Mouse (Mus musculus) forebrain, postnatal 0 days (tissue): Measurements from ENCODE around the gene Ctla2a. TPM values are rescaled to one million over a fixed set of nuclear protein-coding genes. Genes with fewer than 3 reads are reported as not detected.
"Not testable (repeated sequence)": the region's sequence is repeated elsewhere in the genome, so short reads cannot be mapped to it uniquely, and the experiment has no call there.

Experiments used
- ATAC-seq: fragments of 200-750 bp; cut with Nextera tagmentation; 2 replicates; pipeline ENCODE4 v1.8.0; 2017; ENCODE audit warnings: mild to moderate bottlenecking, moderate library complexity
- DNase-seq: peaks from one replicate; pipeline ENCODE4 v3.0.0-alpha.2; 2015
- H3K27ac ChIP-seq: fragments of 300-500 bp; sonication (generic); 2 replicates; pipeline ENCODE4 v1.5.1; 2014; ENCODE audit warnings: low read depth, mild to moderate bottlenecking, antibody characterized with exemption, low read length, moderate library complexity, mixed read lengths
- H3K27me3 ChIP-seq: fragments of 300-500 bp; sonication (generic); 2 replicates; pipeline ENCODE4 v1.6.1; 2014; ENCODE audit warnings: mild to moderate bottlenecking, low read length, mixed read lengths; ENCODE audit not compliant: insufficient read depth
- H3K36me3 ChIP-seq: fragments of 300-500 bp; sonication (generic); 2 replicates; pipeline ENCODE4 v1.6.1; 2014; ENCODE audit warnings: mild to moderate bottlenecking, moderate library complexity; ENCODE audit not compliant: insufficient read depth
- H3K4me1 ChIP-seq: fragments of 300-500 bp; sonication (generic); 2 replicates; pipeline ENCODE4 v1.6.1; 2014; ENCODE audit warnings: antibody characterized with exemption; ENCODE audit not compliant: insufficient read depth
- H3K4me2 ChIP-seq: fragments of 300-500 bp; sonication (generic); 2 replicates; pipeline ENCODE4 v1.6.1; 2014; ENCODE audit warnings: low read depth, mild to moderate bottlenecking, moderate library complexity
- H3K4me3 ChIP-seq: fragments of 300-500 bp; sonication (generic); 2 replicates; pipeline ENCODE4 v1.5.1; 2014; ENCODE audit warnings: low read depth, low read length, mixed read lengths
- H3K9ac ChIP-seq: fragments of 300-500 bp; sonication (generic); 2 replicates; pipeline ENCODE4 v1.6.1; 2014; ENCODE audit warnings: mild to moderate bottlenecking
- H3K9me3 ChIP-seq: fragments of 300-500 bp; sonication (generic); 2 replicates; pipeline ENCODE4 v1.6.1; 2016; ENCODE audit warnings: low read length
- CTCF ChIP-seq: sonication (generic); IDR thresholded peaks from 2 replicates; pipeline ENCODE4 v1.5.1; 2016; ENCODE audit warnings: antibody characterized with exemption, control low read depth, low read depth
- WGBS: fragments of 180-500 bp; shearing (Covaris S2); extraction: QIAGEN DNeasy Blood & Tissue Kit; methylation state at CpG from one replicate; pipeline ENCODE4 v1.1.7; 2014; 5-methylcytosine and 5-hydroxymethylcytosine counted together
- polyA plus RNA-seq: library from polyadenylated mRNA; unstranded; fragments of >200 nt; fragmentation: Nextera tagmentation; extraction: Ambion mirVana; gene quantifications from 2 replicates; pipeline ENCODE4 v1.2.1, GENCODE M21; 2015
- total RNA-seq: library from RNA; depleted of rRNA; stranded (reverse); fragments of >200 nt; gene quantifications from 2 replicates; pipeline ENCODE4 v1.2.3, GENCODE M21; 2014; rRNA removed

The Ctla2a gene
- total RNA-seq = 11.7 and 14.0 TPM in 2 replicates
- polyA plus RNA-seq = 32.7 and 36.4 TPM in 2 replicates

DNA sequence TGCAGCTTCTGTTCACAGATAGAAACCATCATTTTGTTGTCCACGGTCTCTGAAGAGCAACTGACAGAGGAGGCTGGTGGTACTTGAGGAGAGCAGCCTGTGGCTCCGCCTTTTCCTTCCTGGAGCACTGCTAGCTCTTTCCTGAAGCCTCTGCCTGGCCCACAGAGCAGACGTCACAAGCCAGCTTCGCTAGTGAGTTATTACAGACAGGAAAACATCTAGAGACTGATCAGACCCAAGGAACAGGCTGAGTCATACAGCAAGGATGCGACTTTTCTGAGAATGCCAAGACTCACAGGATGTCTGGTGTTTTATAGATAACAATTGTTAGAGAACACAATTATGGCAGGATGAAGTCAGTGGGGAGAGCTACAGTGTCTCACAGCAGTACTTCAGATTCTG lies at the start of gene Ctla2a, which contains the start of gene Gm49391:
TSS of gene Ctla2a (minus strand) at position 126 of the 402 bp plus-strand sequence.
TSS of gene Gm49391 (minus strand) at position 72 of the 402 bp plus-strand sequence.
- no peaks in the 10 kb centered on the region for H3K4me1 ChIP-seq
- H3K4me3 ChIP-seq = no peak within 1 kb of the TSS
- no peak for TF ChIP-seq CTCF
- ATAC-seq (no peak), DNase-seq (no peak)
- no peaks in the 10 kb centered on the region for H3K27me3 ChIP-seq
- no peak within 1 kb of the TSS for H3K9ac ChIP-seq
- WGBS = 73% methylated on average over 5 of the region's 5 CpGs
- no peak within 1 kb of the TSS for H3K27ac ChIP-seq
- no peaks in the 10 kb centered on the region for H3K9me3 ChIP-seq
- H3K4me2 ChIP-seq = no peak within 1 kb of the TSS
- H3K36me3 ChIP-seq = no peaks in the 10 kb centered on the region

DNA sequence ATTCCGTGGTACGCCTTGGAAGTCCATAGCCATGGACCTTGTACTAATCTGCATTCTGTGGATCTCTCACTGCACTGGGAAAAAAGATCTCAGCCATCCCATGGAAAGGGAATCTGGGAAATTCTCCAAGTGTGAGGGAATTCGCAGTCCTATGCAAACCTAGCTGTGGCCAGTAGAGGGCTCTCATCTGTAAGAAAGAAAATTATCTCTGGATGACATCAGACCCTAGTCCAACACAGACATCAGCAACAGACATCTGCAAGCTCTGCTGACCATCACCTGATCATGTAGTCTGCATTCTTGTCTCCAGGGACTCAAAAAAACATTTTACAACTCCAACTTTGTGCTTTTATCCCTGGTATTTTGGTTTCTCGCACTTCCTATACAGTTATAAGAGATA lies 35.9 kb upstream of the Ctla2a start:
- H3K36me3 ChIP-seq, ATAC-seq: not testable (repeated sequence)

DNA sequence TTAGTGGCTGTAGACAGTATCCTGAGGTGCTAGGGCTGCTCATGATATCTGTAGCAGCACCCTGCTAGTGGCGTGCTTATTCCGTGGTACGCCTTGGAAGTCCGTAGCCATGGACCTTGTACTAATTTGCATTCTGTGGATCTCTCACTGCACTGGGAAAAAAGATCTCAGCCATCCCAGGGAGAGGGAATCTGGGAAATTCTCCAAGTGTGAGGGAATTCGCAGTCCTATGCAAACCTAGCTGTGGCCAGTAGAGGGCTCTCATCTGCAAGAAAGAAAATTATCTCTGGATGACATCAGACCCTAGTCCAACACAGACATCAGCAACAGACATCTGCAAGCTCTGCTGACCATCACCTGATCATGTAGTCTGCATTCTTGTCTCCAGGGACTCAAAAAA lies 27.6 kb upstream of the Ctla2a start:
- not testable (repeated sequence) for H3K27me3 ChIP-seq, DNase-seq, H3K4me2 ChIP-seq, H3K9ac ChIP-seq, H3K4me1 ChIP-seq, H3K36me3 ChIP-seq, H3K4me3 ChIP-seq, H3K9me3 ChIP-seq, H3K27ac ChIP-seq, ATAC-seq
- 54% methylated on average over 5 of the region's 5 CpGs for WGBS

More for the DNA sequence above, 35.9 kb upstream of the Ctla2a start:
- not testable (repeated sequence) for H3K9ac ChIP-seq, H3K27me3 ChIP-seq, H3K9me3 ChIP-seq, H3K4me3 ChIP-seq, DNase-seq, H3K4me2 ChIP-seq, H3K27ac ChIP-seq, H3K4me1 ChIP-seq
- 75% methylated on average over 4 of the region's 4 CpGs for WGBS

DNA sequence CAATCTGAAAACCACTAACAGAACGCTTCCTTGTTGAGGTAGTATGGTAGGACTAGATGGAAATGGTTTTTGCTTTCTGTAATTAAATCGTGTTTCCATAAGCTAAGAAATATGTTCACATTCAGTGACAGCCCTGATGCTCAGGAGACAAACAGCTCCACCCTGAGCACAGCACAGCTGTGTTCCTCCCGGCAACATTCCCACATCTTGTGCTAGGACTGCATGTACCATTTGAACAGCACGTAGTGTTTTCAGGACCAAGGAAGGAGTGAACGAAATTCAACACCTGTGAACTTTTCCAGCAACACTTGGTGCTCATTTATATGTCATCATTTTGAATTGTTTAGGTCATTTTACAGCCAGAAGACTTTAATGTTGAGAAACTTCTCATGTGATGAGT lies 25.3 kb upstream of the Ctla2a start:
- 69% methylated on average over 5 of the region's 5 CpGs for WGBS
- H3K9ac ChIP-seq = no peak overlapping the region
- H3K27ac ChIP-seq = no peak overlapping the region
- H3K4me3 ChIP-seq = no peak overlapping the region
- H3K27me3 ChIP-seq = no peaks in the 10 kb centered on the region
- no peaks in the 10 kb centered on the region for H3K36me3 ChIP-seq
- no peak overlapping the region for H3K4me2 ChIP-seq
- H3K9me3 ChIP-seq = peaks cover 7% of the 10 kb centered on the region; the same call in 1 of the 2 replicates
- ATAC-seq = no peak
- DNase-seq = no peak
- no peak for TF ChIP-seq CTCF
- H3K4me1 ChIP-seq = no peaks in the 10 kb centered on the region

DNA sequence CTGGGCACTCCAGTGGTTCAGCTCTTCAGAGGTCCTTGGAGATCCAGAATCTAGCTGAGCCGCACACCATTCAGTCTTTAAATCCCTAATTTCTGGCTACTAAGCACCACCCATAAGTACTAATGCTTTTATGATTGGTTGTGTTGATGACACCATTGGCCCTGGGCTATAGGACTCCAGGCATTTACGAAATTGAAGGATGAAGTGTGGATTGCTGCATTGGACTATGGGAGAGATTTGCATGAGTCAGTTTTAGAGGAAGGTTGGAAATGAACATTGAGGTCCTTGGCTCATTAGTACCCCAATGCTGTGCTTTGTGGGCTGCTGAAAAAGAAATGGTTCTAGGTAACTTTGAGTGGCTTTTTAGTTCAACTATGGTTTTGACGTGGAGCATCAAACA lies 5.5 kb upstream of the Ctla2a start, which contains the start of gene Tpbpa:
TSS of gene Tpbpa (minus strand) at position 101 of the 400 bp plus-strand sequence.
- H3K27me3 ChIP-seq, H3K4me2 ChIP-seq, H3K36me3 ChIP-seq, H3K4me1 ChIP-seq, H3K9ac ChIP-seq, H3K27ac ChIP-seq, ATAC-seq, H3K4me3 ChIP-seq, H3K9me3 ChIP-seq, DNase-seq: not testable (repeated sequence)
- WGBS = 71% methylated on average over 3 of the region's 3 CpGs

DNA sequence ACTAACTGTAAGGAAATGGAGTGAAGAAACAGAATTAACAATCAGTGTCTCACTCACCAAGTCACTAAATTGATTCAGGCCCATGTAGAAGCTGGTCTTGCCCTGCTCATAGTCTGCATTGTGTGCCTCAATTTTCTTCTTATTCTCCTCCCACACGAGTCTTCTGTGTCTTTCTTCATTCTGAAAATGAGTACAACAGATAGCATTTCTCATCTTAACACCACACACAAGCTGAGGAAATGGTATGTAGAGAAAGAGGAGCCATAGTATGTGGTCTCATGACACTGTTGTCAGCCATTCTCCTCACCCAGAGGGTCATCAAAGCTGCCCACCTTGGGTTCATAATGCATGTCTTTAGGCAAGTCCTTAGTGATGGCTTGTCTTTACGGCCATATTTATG lies 935 bp downstream of the Ctla2a start, which contains the start of gene Gm49393:
TSS of gene Gm49393 (minus strand) at position 101 of the 400 bp plus-strand sequence.
- H3K4me2 ChIP-seq, DNase-seq, H3K9ac ChIP-seq, H3K4me1 ChIP-seq, H3K9me3 ChIP-seq, H3K27me3 ChIP-seq, H3K27ac ChIP-seq, H3K4me3 ChIP-seq, ATAC-seq, H3K36me3 ChIP-seq: not testable (repeated sequence)
- 69% methylated on average over 2 of the region's 2 CpGs for WGBS

DNA sequence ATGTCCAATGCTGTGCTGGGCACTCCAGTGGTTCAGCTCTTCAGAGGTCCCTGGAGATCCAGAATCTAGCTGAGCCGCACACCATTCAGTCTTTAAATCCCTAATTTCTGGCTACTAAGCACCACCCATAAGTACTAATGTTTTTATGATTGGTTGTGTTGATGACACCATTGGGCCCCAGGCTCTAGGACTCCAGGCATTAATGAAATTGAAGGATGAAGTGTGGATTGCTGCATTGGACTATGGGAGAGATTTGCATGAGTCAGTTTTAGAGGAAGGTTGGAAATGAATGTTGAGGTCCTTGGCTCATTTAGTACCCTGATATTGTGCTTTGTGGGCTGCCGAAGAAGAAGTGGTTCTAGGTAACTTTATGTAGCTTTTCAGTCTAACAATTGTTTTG lies 31.6 kb downstream of the Ctla2a start, which contains the start of gene Tpbpb:
TSS of gene Tpbpb (minus strand) at position 101 of the 400 bp plus-strand sequence.
- ATAC-seq, DNase-seq, H3K4me1 ChIP-seq, H3K27ac ChIP-seq, H3K27me3 ChIP-seq, H3K4me3 ChIP-seq, H3K36me3 ChIP-seq, H3K9me3 ChIP-seq, H3K9ac ChIP-seq, H3K4me2 ChIP-seq: not testable (repeated sequence)
- WGBS = 87% methylated on average over 2 of the region's 2 CpGs
